Mouse (Mus musculus) v-Abl transformed pro-B cells (cell line): ENCODE data around the gene Tuba1b.
"Not testable (repeated sequence)": the region's sequence is repeated elsewhere in the genome, so short reads cannot be mapped to it uniquely, and the experiment has no call there.

ENCODE experiments used
- in situ Hi-C, 2 experiments: fragments of 400-800 bp; cut with MboI; formaldehyde crosslinking; loops; one replicate each; pipeline ENCODE4 v1.15.1; 2025; ENCODE audit not compliant: unreplicated experiment in 2 of 2

The Tuba1b gene

DNA sequence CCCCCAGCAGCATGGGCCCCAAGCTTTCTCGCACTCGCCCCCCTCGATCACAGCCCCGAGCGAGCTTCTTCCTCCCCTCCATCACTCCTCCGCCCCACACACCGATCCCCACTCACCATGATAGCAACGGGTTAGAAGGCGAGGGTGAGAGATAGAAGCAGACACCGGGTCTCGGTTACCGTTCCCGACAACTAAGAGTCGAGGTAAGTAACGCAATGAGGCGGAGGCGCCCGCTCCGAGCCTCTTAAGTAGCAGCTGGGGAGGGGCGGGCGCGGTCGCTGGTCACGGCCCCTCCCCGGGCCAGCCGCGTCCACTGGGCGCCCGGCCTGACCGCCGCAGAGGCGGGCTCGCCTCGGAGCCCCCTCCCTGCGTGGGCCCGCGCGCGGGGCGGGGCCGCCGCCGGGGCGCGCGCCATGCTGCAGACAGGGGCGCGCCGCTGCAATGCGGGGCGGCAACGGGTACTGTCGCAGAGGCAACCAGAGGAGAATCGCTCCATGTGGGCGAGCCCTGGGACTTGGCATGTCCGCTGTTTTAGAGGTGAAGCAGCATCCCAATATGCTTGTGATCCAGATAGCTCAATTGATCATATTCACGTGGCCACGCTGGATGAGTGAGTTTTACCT, at the start of gene Tuba1b:
TSS of gene Tuba1b (minus strand) at position 349 of the 623 bp plus-strand sequence.
- in situ Hi-C loops = no loop called here

DNA sequence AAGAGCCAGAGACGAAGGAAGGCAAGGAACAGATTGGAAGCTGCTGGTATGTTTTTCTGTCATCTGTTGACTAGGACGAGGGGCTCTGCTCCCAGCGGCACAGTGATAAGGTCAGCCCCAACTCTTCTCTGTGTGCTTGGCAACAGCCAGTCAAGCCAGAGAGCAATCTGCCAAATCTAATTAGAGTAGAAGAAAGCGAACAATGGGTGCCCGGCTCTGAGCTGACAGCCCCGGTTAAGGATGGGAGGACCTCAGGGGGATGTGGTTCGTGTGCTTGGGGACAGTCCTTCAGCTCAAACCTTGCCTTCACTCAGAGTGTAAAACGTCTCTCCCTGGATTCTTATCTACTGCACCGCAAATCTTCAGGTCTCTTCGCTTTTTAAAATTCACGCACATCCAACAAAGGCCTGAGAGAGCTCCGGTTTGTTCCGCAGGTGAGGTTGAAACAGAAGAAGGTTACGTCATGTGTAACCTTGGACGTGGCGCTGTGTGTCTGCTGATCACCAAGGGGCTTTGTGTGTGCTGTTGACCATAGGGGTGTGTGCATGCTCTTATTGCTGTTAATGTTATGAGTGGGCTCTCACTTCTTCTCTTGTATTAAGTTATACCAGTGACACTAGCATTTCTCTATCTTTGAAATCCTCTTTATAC, 49.2 kb upstream of the Tuba1b start:
- in situ Hi-C loops = loop anchor here in 1 of 2 experiments (5.0 kb wide), 1 partner anchor 36 kb away; no protein-coding TSS in a partner anchor

DNA sequence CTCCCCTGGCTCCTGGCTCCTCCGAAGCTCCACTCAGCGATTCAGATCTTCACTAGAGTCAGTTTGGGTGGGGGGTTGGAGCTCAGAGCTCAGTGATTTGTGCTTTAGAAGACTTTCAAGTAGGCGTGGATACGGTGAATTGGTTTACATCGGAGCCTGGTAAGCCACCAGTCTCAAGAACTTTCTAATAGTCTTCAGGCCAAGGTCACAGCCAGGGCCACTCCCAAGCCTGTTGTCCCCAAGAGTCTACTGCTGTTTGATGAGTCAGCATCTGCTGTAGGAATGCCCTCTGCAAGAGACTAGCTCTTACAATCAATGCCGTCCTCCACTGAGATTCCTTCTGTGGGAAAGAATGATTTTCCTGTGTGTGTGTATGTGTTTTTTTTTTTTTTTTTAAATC, 47.7 kb upstream of the Tuba1b start:
- in situ Hi-C loops = loop anchor here in 1 of 2 experiments (5.0 kb wide), 1 partner anchor 35 kb away; no protein-coding TSS in a partner anchor

DNA sequence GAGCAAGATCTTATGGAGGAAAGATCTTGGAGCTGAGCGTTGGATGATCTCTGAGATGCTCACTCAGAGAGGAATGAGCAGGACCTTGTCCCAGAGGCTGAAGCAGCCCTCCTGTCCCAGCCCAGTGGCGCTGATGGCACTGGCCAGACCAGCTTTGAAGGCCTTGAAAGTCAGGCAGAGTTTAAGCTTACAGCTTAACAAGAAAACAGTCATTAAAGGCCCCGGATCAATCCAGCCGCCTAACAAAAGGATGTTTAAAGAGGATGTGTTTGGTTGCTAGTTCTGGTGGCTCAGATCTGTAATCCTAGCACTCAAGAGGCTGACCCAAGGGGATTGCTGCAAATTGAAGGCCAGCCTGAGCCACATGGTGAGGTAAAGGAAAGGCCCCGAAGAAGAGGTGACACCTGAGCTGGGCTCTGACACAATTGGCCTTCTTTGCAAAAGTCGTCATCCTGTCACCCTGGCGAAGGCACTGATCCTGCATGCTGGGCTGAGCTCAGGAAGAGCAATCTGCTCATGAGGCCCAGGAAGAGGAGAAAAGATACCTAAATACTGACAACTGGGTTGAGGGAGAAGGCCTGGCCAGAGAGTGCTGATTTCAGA, 45.7 kb upstream of the Tuba1b start:
- in situ Hi-C loops = loop anchor here in 1 of 2 experiments (5.0 kb wide), 1 partner anchor 33 kb away; no protein-coding TSS in a partner anchor

DNA sequence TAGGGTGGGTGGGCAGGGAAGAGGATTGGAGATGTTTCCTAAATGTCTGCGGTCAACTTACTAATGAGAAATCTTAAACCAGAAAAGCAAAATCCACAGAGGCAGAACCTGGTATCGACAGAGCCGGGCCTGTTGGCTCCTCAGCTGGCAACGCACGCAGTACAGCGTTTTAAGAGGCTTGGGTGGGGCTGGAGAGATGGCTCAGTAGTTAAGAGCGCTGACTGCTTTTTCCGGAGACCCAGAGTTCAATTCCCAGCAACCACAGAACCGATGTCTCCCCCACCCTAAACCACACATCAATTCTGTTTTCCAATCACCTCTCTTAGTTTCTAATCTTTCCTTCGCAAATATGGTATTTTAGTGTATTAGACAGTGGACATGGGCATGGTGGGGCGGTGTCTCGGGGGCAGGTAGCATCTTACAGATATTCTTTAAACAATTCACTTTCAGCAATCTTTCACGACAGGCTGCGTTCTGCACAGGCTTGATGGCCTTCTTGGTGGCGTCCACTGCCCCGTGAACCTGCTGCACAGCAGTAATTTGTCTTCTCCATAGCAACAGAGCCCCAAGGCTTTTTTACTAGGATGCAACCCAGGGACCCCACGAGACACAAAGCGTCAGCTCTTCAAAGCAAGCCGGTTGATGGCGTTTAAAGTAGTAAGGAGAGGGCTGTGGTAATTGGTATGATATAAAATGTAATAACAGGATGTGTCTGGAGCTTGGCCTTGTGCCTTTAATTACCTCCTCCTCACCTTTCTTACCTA, 44.2 kb upstream of the Tuba1b start:
- in situ Hi-C loops = no loop called here

DNA sequence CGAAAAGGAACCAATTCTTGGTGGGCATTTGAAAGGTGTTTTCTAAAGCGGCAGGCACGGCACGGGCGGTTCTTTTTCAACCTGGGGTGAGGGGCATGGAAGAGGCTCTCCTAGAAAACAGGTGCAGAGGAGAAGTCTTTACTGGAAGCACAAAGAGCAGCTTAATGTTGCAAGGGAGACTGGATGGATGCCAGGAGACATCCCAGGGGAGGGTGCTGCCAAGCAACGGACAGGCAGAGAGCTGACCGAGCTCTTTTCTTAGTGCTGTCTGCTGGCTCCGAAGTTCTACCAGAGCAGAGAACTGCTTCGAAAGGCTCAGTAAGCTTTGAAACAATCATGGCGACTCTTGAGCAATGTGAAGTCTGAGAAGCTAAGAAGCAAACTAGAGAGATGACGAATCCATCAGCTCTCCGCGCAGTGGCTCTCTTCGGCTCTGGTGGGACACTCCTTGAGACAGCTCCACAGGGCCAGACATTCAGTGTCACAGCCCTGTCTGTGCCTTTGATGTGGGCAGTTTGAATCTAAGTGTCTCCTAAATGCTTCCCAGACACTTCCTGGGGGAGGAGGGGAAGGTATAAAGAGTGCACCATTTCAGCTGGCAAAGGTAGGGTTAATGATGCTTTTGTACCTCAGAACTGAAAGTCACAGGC, 43.5 kb upstream of the Tuba1b start:
- in situ Hi-C loops = no loop called here

DNA sequence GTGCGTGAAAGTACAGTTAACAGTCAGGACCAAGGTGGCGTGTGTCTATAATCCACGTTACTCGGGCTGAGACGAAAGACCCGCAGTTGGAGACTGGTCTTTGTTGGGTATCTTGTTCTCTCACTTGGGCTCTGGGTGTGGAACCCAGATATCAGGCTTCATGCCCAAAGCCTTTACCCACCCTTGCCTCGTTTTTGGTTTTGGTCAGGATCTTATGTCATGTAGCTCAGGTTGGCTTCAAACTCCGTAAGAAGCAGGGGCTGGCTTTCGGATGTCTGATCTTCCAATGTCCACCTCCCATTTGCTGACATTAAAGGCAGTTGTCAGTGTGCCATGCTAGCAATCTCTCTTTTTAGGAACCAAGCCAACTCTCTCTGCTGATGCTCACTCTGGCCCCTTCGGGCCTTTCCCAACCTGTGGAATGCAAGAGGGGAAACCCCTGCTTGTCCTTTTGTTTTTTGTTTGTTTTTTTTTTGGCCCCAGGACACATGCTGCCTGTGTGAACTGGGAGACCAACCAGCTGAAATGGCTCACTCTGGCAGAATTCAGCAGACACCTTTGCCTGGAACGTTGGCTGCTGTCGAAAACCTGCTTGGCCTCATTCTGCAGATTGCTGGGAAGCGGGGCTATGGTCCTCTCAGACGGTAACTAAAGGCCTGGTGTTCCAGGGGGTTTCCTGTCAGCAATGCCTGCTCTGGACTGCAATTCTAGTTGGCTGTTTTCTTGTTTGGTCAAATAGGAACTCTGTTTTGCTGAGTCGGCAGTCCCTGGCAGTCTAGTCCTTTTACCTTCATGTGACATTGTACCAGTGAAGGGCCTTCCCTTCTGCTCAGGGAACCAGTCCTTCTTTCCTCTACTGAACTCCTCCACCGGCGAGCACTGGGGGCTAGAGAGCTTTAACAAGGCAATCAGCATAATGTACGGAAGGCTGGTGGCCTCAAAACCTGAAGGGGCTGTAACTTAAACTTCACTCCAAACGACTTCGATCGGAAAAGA, 42.7 kb upstream of the Tuba1b start:
- in situ Hi-C loops = no loop called here

DNA sequence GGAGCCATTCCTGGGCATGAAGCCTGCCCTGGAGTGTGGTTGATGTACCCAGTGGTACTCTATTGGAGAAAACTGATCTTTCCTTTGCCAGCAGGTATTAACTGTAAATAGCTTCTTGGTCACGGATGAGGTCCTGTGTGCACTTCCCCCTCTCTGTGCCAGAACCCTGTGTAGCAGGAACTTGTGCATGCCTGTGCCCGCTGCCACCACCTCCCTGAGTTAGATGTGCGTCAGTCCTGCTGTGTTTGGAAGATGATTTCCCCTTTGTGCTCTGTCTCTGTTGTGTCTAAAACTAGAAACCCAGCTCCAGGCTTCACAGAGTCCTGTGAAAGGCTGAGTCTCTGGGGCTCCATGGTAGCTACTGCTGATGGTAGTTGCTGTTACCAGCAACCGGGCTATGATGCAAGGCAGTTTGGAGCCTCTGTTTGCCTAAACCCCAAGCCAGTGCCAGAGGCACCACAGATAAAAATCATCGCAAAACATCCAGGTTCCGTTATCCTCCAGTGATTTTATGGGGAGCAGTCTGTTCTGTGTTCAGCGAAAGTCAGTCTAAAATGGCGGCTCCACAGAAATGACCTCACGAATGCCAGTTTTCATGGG, 38.8 kb upstream of the Tuba1b start:
- in situ Hi-C loops = no loop called here

DNA sequence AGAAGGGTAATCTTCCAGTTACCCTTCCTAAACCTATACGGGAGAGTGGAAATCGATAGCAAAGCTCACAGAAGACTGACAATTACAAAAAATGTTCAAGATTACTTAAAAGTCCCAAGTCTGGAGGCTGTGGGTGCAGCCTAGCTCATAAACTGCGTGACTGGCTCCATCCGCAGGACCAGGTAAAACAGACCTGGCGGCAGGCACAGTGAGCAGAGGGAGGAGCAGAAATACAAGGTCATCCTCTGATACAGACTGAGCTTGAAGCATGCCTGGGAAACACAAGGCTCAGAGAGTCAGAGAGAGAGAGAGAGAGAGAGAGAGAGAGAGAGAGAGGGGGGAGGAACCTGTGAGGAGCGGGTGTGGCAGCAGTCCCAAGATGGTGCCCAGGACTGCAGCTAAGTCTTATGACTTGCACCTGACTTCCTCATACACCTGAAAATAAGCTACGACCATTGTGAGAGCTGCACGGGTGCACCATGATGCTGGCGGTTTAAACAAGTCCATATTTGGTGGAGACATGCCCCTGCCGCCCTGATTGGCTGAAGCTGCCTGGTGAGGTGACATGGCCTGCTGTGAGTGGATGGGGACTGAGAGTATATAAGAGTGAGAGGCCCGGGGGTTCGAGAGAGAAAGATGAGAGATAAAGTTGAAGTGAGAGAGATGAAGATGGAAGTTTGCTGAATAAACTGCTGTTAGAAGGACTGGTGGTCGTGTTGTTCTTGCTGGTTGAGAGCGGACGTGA, 37.4 kb upstream of the Tuba1b start:
- in situ Hi-C loops = not testable (repeated sequence)

DNA sequence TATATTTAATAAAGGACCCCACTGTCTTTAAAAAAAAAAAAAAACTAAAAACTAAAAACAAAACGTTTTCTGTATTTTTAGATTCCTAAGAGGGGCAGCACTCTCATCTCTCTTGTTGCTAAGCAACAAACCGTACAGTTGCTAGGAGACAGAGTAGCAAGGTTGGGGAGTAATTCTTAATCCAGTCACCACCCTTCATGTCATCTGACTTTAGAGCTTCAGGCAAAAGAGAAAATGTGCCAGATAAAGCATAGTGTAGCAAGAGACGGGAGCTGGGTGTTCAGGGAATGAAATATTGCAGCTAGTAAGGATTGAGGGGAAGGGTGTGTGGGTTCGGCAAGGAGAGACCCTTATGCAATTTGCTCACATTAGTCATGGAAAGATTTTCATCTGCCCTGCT, 36.7 kb upstream of the Tuba1b start:
- in situ Hi-C loops = no loop called here

DNA sequence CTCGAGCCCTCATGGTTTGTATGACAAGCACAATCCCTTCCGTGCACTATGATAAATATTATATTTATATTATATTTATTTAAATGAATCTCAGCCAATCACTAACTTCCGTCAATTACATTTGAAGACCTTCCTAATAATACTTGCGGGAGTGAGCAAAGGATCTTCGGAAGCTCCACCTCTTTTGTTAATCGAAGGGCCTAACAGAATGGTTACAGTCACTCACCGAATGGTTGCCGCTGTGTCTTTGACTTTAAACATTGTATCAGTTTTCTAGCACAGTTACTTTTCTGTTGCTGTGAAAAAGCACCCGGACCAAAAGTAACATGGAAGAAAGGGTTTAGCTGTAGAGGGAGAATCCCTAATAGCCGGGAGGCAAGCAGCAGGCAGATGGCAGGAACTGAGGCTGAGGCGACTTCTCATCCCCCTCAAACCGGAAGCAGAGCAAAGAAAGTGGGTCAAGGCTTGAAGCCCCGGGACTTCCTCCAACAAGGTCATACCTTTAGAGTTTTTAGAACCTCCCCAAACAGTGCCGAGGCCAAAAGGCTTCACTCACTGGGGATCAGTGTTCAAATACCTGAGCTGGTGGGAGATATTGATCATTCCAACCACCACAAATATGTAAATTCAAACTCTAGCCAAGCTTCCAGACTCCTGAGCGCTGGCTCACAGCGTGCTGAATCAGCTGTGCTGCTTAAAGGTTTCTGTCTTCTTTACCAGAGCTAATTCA, 35.2 kb upstream of the Tuba1b start:
- in situ Hi-C loops = no loop called here

DNA sequence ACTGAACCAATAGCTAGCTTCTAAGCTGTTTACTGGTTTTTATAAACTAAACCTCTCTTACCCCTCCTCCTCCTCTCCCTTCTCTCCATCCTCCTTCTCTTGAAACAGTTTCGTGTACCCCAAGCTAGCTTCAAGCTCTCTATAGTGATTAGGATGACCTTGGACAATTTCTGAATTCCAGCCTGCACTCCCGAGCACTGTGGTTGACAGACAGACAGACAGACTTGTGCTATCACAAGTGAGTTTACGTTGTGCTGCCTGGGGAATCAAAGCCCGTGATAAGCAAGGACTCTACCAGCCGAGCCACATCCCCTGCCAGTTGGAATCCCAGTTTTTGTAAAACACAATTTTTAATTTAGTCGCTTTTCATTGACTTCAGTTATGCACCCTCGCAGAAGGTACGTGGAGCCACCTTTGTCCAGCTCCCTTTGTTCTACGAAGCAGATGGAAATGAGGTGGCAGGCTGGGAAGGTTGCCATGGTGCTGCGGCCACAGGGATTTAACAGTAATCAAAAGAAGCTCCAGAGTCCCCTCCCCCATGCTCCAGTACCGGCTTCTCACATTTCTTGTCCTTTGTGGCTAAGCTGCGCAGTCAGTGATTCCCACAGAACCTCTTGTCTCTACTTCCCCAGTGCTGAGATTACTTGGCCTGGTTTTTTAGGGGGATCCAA, 34.5 kb upstream of the Tuba1b start:
- in situ Hi-C loops = no loop called here

DNA sequence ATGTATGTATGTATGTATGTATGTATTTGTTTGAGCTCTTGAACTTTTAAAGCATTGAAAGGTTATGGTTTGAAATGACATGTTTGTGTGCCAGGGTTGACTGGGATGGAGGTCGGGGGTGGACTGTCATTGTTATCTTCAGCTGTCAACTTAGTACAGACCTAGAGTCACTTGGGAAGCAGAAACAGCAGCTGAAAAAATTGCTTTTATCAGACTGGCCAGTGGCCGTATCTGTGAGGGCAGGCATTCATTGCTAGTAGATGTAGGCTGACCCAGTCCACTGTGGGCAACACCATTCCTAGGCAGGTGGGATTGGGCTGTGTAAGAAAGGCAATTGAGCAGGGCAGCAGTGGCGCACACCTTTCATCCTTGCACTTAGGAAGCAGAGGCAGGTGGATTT, 25.2 kb upstream of the Tuba1b start:
- in situ Hi-C loops = no loop called here

DNA sequence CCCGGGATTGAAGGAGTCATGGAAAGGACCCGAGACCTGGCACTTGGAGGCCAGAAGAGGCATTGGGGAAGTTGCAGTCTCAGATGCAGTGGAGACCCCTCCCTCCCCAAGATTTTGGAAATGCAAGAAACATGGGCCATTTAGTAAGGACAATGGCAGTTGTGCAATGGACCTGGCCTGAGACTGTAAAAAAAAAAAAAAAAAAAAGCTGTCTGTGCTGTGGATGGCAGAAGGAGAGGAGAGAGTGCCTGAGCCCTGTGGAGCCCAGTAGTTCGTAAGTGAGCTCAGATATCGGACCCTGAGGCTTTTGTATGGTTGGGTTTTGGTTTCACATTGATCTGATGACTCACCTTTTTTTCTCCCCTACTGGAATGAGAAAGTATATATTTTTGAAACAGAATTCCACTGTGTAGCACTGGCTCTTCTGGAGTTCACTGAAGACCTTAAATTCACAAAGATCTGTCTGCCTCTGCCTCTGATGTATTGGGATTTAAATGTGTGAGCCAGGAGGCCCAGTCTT, 24.6 kb upstream of the Tuba1b start:
- in situ Hi-C loops = no loop called here

DNA sequence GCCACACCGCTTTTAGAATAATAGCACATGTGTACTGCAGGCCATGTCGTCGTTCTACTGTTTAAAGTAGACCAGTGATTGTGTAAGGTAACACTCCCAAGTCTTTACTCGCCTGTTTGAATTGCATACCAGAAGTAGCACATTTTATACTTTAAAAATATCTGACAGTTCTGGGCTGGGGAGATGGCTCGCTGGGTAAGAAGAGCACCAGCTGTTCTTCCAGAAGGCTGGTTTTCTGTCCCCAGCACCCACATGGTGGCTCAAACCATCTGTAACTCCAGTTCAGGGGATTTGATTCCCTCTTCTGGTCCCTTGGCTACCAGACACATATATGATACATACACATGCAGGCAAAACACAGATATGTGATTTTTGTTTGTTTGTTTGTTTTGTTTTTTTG, 23.1 kb upstream of the Tuba1b start:
- in situ Hi-C loops = no loop called here

DNA sequence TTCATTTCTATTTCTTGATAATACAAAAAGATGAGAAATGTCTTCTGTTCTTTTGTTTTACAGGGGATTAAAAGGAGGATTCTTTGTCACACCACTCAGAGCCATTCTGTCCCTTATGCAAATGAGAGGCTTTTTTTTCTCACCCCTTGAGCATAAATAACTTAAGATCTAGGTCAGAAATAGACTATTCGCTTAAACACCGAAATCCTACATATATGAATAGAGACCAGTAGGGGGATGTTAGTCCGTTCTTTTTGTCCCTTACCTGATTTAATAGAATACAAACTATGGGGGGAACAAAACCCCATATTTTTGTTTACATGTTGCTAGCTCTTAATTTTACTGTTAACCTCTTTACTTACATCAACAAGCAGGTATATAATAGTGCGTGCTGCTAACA, 21.6 kb upstream of the Tuba1b start:
- in situ Hi-C loops = no loop called here

DNA sequence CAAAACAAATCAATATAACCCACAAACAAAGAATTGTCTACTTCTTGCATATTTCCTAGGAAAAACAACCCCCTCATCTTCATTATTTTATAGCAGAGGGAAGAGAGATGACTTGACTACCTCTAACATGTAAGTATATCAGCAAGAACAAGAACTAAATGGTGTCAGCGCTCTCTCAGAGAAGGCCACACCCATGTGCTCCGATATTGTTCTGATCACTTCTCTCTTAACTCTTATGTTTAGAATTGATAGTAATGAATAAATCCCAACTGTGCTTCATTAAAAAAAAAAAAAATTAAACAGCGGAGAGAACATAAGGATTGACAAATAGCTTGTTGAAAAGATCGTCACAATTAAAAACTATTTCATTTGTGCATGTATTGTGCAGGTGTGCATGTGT, 21.0 kb upstream of the Tuba1b start:
- in situ Hi-C loops = no loop called here
